Mouse (Mus musculus) CH12.LX (cell line): ENCODE data around the gene Zfp606. TPM values are rescaled to one million over a fixed set of nuclear protein-coding genes. Genes with fewer than 3 reads are reported as not detected.

Experiments used
- DNase-seq: peaks from one replicate; pipeline ENCODE4 v3.0.0-alpha.2; 2013; ENCODE audit errors: extremely low read depth
- H3K27ac ChIP-seq: 2 replicates; pipeline ENCODE4 v1.5.1; 2012; ENCODE audit warnings: low read depth, mild to moderate bottlenecking, control low read depth, moderate library complexity; ENCODE audit not compliant: insufficient read depth
- H3K27me3 ChIP-seq: replicated peaks from 2 replicates; pipeline ENCODE3; 2012; ENCODE audit warnings: inconsistent platforms
- H3K36me3 ChIP-seq, 2 experiments: replicated peaks in 1 of 2; 2 replicates each; pipeline versions ENCODE3 to v1.6.1; 2012; ENCODE audit warnings: inconsistent platforms in 1 of 2, low read length in 1 of 2, mild to moderate bottlenecking in 1 of 2, mixed read lengths in 1 of 2, moderate library complexity in 1 of 2; ENCODE audit not compliant: control insufficient read depth in 1 of 2, insufficient read depth in 1 of 2
- H3K4me1 ChIP-seq, 2 experiments: 2 replicates each; pipeline ENCODE4 v1.6.1; 2012; ENCODE audit warnings: inconsistent platforms in 1 of 2, moderate library complexity in 1 of 2; ENCODE audit not compliant: insufficient read depth in 2 of 2, control insufficient read depth in 1 of 2
- H3K4me2 ChIP-seq: 2 replicates; pipeline ENCODE4 v1.6.1; 2012; ENCODE audit warnings: low read depth, mild to moderate bottlenecking, control low read depth; ENCODE audit not compliant: poor library complexity, insufficient read depth, severe bottlenecking
- H3K4me3 ChIP-seq, 3 experiments: fragments of 150-350 bp in 1 of 3; sonication (generic) in 1 of 3; replicated peaks in 1 of 3; 2 replicates each; pipeline versions ENCODE3 to v1.5.1; 2011 to 2012; ENCODE audit warnings: low read depth in 2 of 3, low read length in 2 of 3, mild to moderate bottlenecking in 2 of 3, moderate library complexity in 2 of 3, control low read depth in 1 of 3, improper control_type of control experiment in 1 of 3, inconsistent platforms in 1 of 3, mixed read lengths in 1 of 3; ENCODE audit not compliant: poor library complexity in 1 of 3
- H3K79me2 ChIP-seq: replicated peaks from 2 replicates; pipeline ENCODE4 v1.6.1; 2012; ENCODE audit warnings: mild to moderate bottlenecking, moderate library complexity; ENCODE audit not compliant: control insufficient read depth, poor library complexity, insufficient read depth, severe bottlenecking; ENCODE audit errors: extremely low read depth
- H3K9ac ChIP-seq: 2 replicates; pipeline ENCODE4 v1.6.1; 2012; ENCODE audit warnings: low read depth, mild to moderate bottlenecking, control low read depth, moderate library complexity; ENCODE audit not compliant: insufficient read depth
- H3K9me3 ChIP-seq: replicated peaks from 2 replicates; pipeline ENCODE3; 2012; ENCODE audit warnings: low read length, inconsistent platforms, mixed read lengths
- BHLHE40 ChIP-seq: IDR thresholded peaks from 2 replicates; pipeline ENCODE4 v1.6.1; 2011; ENCODE audit warnings: mild to moderate bottlenecking, low read depth, low read length, improper control_type of control experiment
- CHD2 ChIP-seq: IDR thresholded peaks from 2 replicates; pipeline ENCODE4 v1.6.1; 2011; ENCODE audit warnings: low read length, improper control_type of control experiment
- E2F4 ChIP-seq: IDR thresholded peaks from 2 replicates; pipeline ENCODE4 v1.6.1; 2011; ENCODE audit warnings: low read depth, low read length, improper control_type of control experiment; ENCODE audit not compliant: insufficient replicate concordance
- EP300 ChIP-seq: IDR thresholded peaks from 2 replicates; pipeline ENCODE4 v1.6.1; 2011; ENCODE audit warnings: low read length, improper control_type of control experiment
- ETS1 ChIP-seq: conservative IDR thresholded peaks from 2 replicates; pipeline ENCODE4 v1.6.1; 2012; ENCODE audit warnings: low read depth, mild to moderate bottlenecking, inconsistent platforms, low read length, improper control_type of control experiment, moderate library complexity
- HCFC1 ChIP-seq: IDR thresholded peaks from 2 replicates; pipeline ENCODE4 v1.6.1; 2012; ENCODE audit warnings: low read depth, mild to moderate bottlenecking, inconsistent platforms, low read length, improper control_type of control experiment
- JUN ChIP-seq: IDR thresholded peaks from 2 replicates; pipeline ENCODE4 v1.6.1; 2011; ENCODE audit warnings: low read depth, mild to moderate bottlenecking, low read length, improper control_type of control experiment, moderate library complexity; ENCODE audit not compliant: insufficient read depth
- KAT2A ChIP-seq: IDR thresholded peaks from 2 replicates; pipeline ENCODE4 v1.6.1; 2012; ENCODE audit warnings: low read length, improper control_type of control experiment, inconsistent platforms; ENCODE audit not compliant: insufficient replicate concordance
- MAX ChIP-seq: IDR thresholded peaks from 2 replicates; pipeline ENCODE4 v1.6.1; 2011; ENCODE audit warnings: low read length, improper control_type of control experiment
- MAZ ChIP-seq: IDR thresholded peaks from 2 replicates; pipeline ENCODE4 v1.6.1; 2012; ENCODE audit warnings: low read depth, mild to moderate bottlenecking, inconsistent platforms, low read length, improper control_type of control experiment, moderate library complexity
- MEF2A ChIP-seq: IDR thresholded peaks from 2 replicates; pipeline ENCODE4 v1.6.1; 2014; ENCODE audit warnings: low read depth, mild to moderate bottlenecking, inconsistent platforms, low read length, improper control_type of control experiment, borderline replicate concordance
- MYC ChIP-seq: IDR thresholded peaks from 2 replicates; pipeline ENCODE4 v1.6.1; 2011; ENCODE audit warnings: low read depth, mild to moderate bottlenecking, improper control_type of control experiment, low read length
- NELFE ChIP-seq: IDR thresholded peaks from 2 replicates; pipeline ENCODE4 v1.6.1; 2011; ENCODE audit warnings: low read depth, low read length, improper control_type of control experiment
- NRF1 ChIP-seq: IDR thresholded peaks from 2 replicates; pipeline ENCODE4 v1.6.1; 2014; ENCODE audit warnings: low read depth, mild to moderate bottlenecking, inconsistent platforms, low read length, improper control_type of control experiment, moderate library complexity
- POLR2A ChIP-seq: IDR thresholded peaks from 2 replicates; pipeline ENCODE4 v1.6.1; 2011; ENCODE audit warnings: low read depth, mild to moderate bottlenecking, improper control_type of control experiment, low read length
- POLR2AphosphoS2 ChIP-seq: IDR thresholded peaks from 2 replicates; pipeline ENCODE4 v1.6.1; 2011; ENCODE audit warnings: low read depth, low read length, improper control_type of control experiment
- RAD21 ChIP-seq: IDR thresholded peaks from 2 replicates; pipeline ENCODE4 v1.6.1; 2011; ENCODE audit warnings: low read depth, mild to moderate bottlenecking, low read length, improper control_type of control experiment, moderate library complexity
- RCOR1 ChIP-seq: conservative IDR thresholded peaks from 2 replicates; pipeline ENCODE4 v1.6.1; 2012; ENCODE audit warnings: low read depth, mild to moderate bottlenecking, inconsistent platforms, low read length, improper control_type of control experiment
- TBP ChIP-seq: conservative IDR thresholded peaks from 2 replicates; pipeline ENCODE4 v1.6.1; 2011; ENCODE audit warnings: low read depth, low read length, improper control_type of control experiment
- TCF12 ChIP-seq: IDR thresholded peaks from 2 replicates; pipeline ENCODE4 v1.6.1; 2014; ENCODE audit warnings: low read depth, mild to moderate bottlenecking, inconsistent platforms, low read length, improper control_type of control experiment
- UBTF ChIP-seq: IDR thresholded peaks from 2 replicates; pipeline ENCODE4 v1.6.1; 2012; ENCODE audit warnings: low read depth, mild to moderate bottlenecking, inconsistent platforms, low read length, improper control_type of control experiment, moderate library complexity
- USF1 ChIP-seq: IDR thresholded peaks from 2 replicates; pipeline ENCODE4 v1.6.1; 2014; ENCODE audit warnings: low read depth, mild to moderate bottlenecking, inconsistent platforms, low read length, improper control_type of control experiment
- ZKSCAN1 ChIP-seq: IDR thresholded peaks from 2 replicates; pipeline ENCODE4 v1.6.1; 2012; ENCODE audit warnings: low read depth, inconsistent platforms, low read length, improper control_type of control experiment, borderline replicate concordance
- ZMIZ1 ChIP-seq: IDR thresholded peaks from 2 replicates; pipeline ENCODE4 v1.6.1; 2012; ENCODE audit warnings: low read depth, mild to moderate bottlenecking, inconsistent platforms, low read length, improper control_type of control experiment
- ZNF384 ChIP-seq: IDR thresholded peaks from 2 replicates; pipeline ENCODE4 v1.6.1; 2012; ENCODE audit warnings: low read depth, low read length, improper control_type of control experiment, inconsistent platforms
- dilution Hi-C: fragments of 300-500 bp; cut with MboI; formaldehyde crosslinking; loops from 2 replicates; pipeline ENCODE4 v1.14.3; 2020; ENCODE audit warnings: low sequenced_read_pairs; ENCODE audit not compliant: extremely low pct_unique_long_range_greater_than_20kb, extremely low pct_ligation_motif_present
- in situ Hi-C: fragments of 300-500 bp; cut with MboI; formaldehyde crosslinking; loops from 3 replicates; pipeline ENCODE4 v1.14.3; 2019; ENCODE audit warnings: low sequenced_read_pairs, low pct_ligation_motif_present, low pct_unique_long_range_greater_than_20kb, mixed read lengths
- polyA plus RNA-seq: library from polyadenylated mRNA; unstranded; fragments of >175 nt; gene quantifications from 2 replicates; pipeline ENCODE4 v1.2.1, GENCODE M21; 2012; ENCODE audit warnings: low read depth; ENCODE audit not compliant: insufficient read length
- total RNA-seq, 2 experiments: library from RNA; depleted of rRNA; stranded (reverse); fragments of 300-350 nt in 1 of 2; fragments of >200 nt in 1 of 2; gene quantifications; 2 replicates each; pipeline ENCODE4 v1.2.3; 2012 to 2014

Zfp606 gene
- total and polyA plus RNA-seq, 3 experiments, result 2.1 to 5.8 (median 5.4) TPM

DNA sequence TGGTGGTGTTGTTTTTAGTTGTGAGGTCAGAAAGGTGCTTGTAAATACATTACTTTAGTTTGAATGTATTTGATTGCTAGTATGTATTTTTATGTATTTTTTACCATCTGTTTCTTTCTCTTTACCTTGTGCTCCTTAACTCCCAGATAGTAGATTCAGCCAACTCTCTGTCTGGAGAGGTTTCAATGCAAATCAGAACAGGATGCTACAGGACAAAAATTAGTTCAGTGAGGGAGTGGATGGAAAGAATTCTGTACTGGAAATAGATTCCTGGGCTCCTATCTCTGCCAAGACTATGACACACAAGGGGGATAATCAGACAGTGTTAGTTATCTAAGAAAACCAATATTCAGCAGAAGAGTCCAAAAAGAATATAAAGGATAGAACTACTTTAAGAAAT is 8.6 kb downstream of the Zfp606 start:
- dilution Hi-C loops, result no loop called here
- TF ChIP-seq TCF12 (no peak), UBTF (no peak), POLR2AphosphoS2 (no peak), E2F4 (no peak), MAZ (no peak), JUN (no peak), NRF1 (no peak), EP300 (no peak), CHD2 (no peak), RAD21 (no peak), USF1 (no peak), ZNF384 (no peak), POLR2A (no peak), MYC (no peak), ETS1 (no peak), RCOR1 (no peak), ZKSCAN1 (no peak)
- Histone ChIP-seq H3K9ac (no peak overlapping the region), H3K27me3 (no peaks in the 10 kb centered on the region), H3K79me2 (no peaks in the 10 kb centered on the region), H3K36me3 (peaks cover 37 to 72% of the 10 kb centered on the region in 2 experiments), H3K9me3 (peaks cover 9% of the 10 kb centered on the region), H3K4me2 (no peak overlapping the region), H3K4me1 (no peaks in the 10 kb centered on the region), H3K4me3 (no peak overlapping the region), H3K27ac (no peak overlapping the region)
- DNase-seq, result no peak
- in situ Hi-C loops, result loop anchor here (25.0 kb wide), 1 partner anchor 526 kb away; the partner anchor contains the start of gene Zbtb45

DNA sequence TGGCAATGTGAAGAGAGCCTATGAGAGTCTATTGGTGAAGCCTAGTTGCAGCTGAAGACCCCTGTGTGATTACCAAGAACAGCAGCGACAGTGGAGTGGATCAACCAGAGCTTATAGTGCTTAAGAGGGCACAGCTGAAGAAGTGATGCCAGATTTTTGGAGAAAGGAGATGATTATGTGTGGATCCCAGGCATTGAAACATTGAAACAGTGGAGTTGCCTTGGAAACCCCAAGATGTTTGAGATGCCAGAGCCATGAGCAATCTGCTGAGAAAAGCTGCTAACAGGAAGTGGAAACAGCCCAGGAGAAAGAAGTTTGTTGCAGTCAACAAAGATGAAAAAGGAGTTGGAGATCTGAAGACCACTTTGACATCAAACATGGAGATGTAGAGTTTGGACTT is 32.8 kb downstream of the Zfp606 start:
- no peak overlapping the region for H3K4me3 ChIP-seq
- H3K27ac ChIP-seq, result no peak overlapping the region
- TF ChIP-seq EP300, result no peak
- TF ChIP-seq KAT2A, result no peak
- TF ChIP-seq ZMIZ1, result no peak
- TF ChIP-seq E2F4, result no peak
- TF ChIP-seq RAD21, result no peak
- TF ChIP-seq BHLHE40, result no peak
- TF ChIP-seq TBP, result no peak
- TF ChIP-seq NELFE, result no peak
- TF ChIP-seq MAX, result no peak
- no peak for TF ChIP-seq MAZ
- TF ChIP-seq MEF2A, result no peak
- no peak for TF ChIP-seq CHD2
- TF ChIP-seq RCOR1, result no peak
- no peak for TF ChIP-seq USF1
- no peak for TF ChIP-seq HCFC1
- peaks cover 30% of the 10 kb centered on the region for H3K27me3 ChIP-seq
- in situ Hi-C loops (no loop called here), dilution Hi-C loops (no loop called here)
- H3K36me3 ChIP-seq, result no peaks in the 10 kb centered on the region
- H3K79me2 ChIP-seq, result no peaks in the 10 kb centered on the region
- no peak for DNase-seq
- H3K9me3 ChIP-seq, result no peaks in the 10 kb centered on the region
- no peaks in the 10 kb centered on the region for H3K4me1 ChIP-seq
- H3K9ac ChIP-seq, result no peak overlapping the region
- no peak overlapping the region for H3K4me2 ChIP-seq
